Mouse (Mus musculus) heart, adult 2 months (tissue): ENCODE measurements around the gene Ccdc73. TPM values are rescaled to one million over a fixed set of nuclear protein-coding genes. Genes with fewer than 3 reads are reported as not detected.

ENCODE experiments used
- DNase-seq, 2 experiments: peaks; one replicate each; pipeline ENCODE4 v3.0.0; 2021
- H3K27ac ChIP-seq: fragments of 200-600 bp; 2 replicates; pipeline ENCODE4 v1.8.1; 2022
- H3K27me3 ChIP-seq: fragments of 200-500 bp; 2 replicates; pipeline ENCODE4 v1.6.1; 2012; ENCODE audit warnings: mild to moderate bottlenecking, low read length, inconsistent platforms, mixed read lengths; ENCODE audit not compliant: control insufficient read depth, insufficient read depth
- H3K36me3 ChIP-seq: fragments of 200-500 bp; 2 replicates; pipeline ENCODE4 v1.6.1; 2012; ENCODE audit warnings: low read length, inconsistent platforms; ENCODE audit not compliant: control insufficient read depth, insufficient read depth
- H3K4me1 ChIP-seq: fragments of 200-500 bp; 2 replicates; pipeline ENCODE4 v1.6.1; 2011; ENCODE audit warnings: low read length; ENCODE audit not compliant: control insufficient read depth, insufficient read depth
- H3K4me3 ChIP-seq: fragments of 200-600 bp; 2 replicates; pipeline ENCODE4 v1.8.1; 2022
- H3K79me2 ChIP-seq: fragments of 200-500 bp; replicated peaks from 2 replicates; pipeline ENCODE4 v1.6.1; 2012; ENCODE audit warnings: mild to moderate bottlenecking, inconsistent platforms, low read length, moderate library complexity, mixed read lengths; ENCODE audit not compliant: control insufficient read depth, insufficient read depth
- H3K9ac ChIP-seq: fragments of 200-500 bp; 2 replicates; pipeline ENCODE4 v1.6.1; 2012; ENCODE audit warnings: low read depth, mild to moderate bottlenecking, control low read depth, inconsistent platforms, low read length, mixed read lengths
- CTCF ChIP-seq: fragments of 200-600 bp; IDR thresholded peaks from 2 replicates; pipeline ENCODE4 v1.8.1; 2022; ENCODE audit warnings: antibody characterized with exemption, mild to moderate bottlenecking, moderate library complexity
- EP300 ChIP-seq: fragments of 200-500 bp; IDR thresholded peaks from 2 replicates; pipeline ENCODE4 v1.6.1; 2011; ENCODE audit warnings: low read depth, low read length, control low read depth; ENCODE audit not compliant: insufficient read depth
- POLR2A ChIP-seq: fragments of 200-500 bp; IDR thresholded peaks from 2 replicates; pipeline ENCODE4 v1.6.1; 2011; ENCODE audit warnings: mild to moderate bottlenecking, low read depth, low read length, control low read depth; ENCODE audit not compliant: insufficient read depth
- WGBS: fragments of 180-500 bp; shearing (Covaris S2); methylation state at CpG from one replicate; pipeline ENCODE4 v1.1.7; 2018; 5-methylcytosine and 5-hydroxymethylcytosine counted together
- intact Hi-C: fragments of 180-260 bp; cut with DNase I; formaldehyde crosslinking; loops from one replicate; pipeline ENCODE4 v1.15.1; 2025
- polyA plus RNA-seq: library from polyadenylated mRNA; depleted of rRNA; stranded (reverse); fragments of >200 nt; gene quantifications from 2 replicates; pipeline ENCODE4 v1.2.3, GENCODE M21; 2012
- total RNA-seq, 2 experiments: library from RNA; stranded (reverse); gene quantifications; 2 replicates each; pipeline ENCODE4 v1.2.3; 2021

Gene Ccdc73
- total and polyA plus RNA-seq, 3 experiments: 2.5 to 4.9 (median 4.1) TPM

GRCm38 (mm10) chr2:105026950-105027695 is 159.5 kb downstream of the Ccdc73 start:
- TF ChIP-seq EP300 (no peak), POLR2A (no peak), CTCF (no peak)
- no peaks in the 10 kb centered on the region for H3K79me2 ChIP-seq

GRCm38 (mm10) chr2:105028806-105029205 is 161.2 kb downstream of the Ccdc73 start:
- DNase-seq: no peak
- Histone ChIP-seq H3K9ac (no peak overlapping the region), H3K4me1 (no peaks in the 10 kb centered on the region), H3K4me3 (no peak overlapping the region), H3K36me3 (no peaks in the 10 kb centered on the region), H3K27me3 (no peaks in the 10 kb centered on the region), H3K27ac (no peak overlapping the region), H3K79me2 (no peaks in the 10 kb centered on the region)
- 47% methylated on average over 5 of the region's 5 CpGs for WGBS
- no peak for TF ChIP-seq CTCF
- no peak for TF ChIP-seq POLR2A
- TF ChIP-seq EP300: no peak
- intact Hi-C loops: no loop called here

More at GRCm38 (mm10) chr2:105026950-105027695, 159.5 kb downstream of the Ccdc73 start:
- 76% methylated on average over 22 of the region's 22 CpGs for WGBS
- Histone ChIP-seq H3K27me3 (no peaks in the 10 kb centered on the region), H3K4me1 (no peaks in the 10 kb centered on the region), H3K4me3 (no peak overlapping the region), H3K27ac (no peak overlapping the region), H3K36me3 (no peaks in the 10 kb centered on the region), H3K9ac (no peak overlapping the region)
- no peak for DNase-seq
- intact Hi-C loops: no loop called here

- Histone ChIP-seq H3K27me3 (no peaks in the 10 kb centered on the region), H3K9ac (no peak overlapping the region)
- intact Hi-C loops: no loop called here
Observed at GRCm38 (mm10) chr2:105030505-105030904, 162.9 kb downstream of the Ccdc73 start.

GRCm38 (mm10) chr2:105034084-105034483 is 166.5 kb downstream of the Ccdc73 start:
- Histone ChIP-seq H3K27me3 (no peaks in the 10 kb centered on the region), H3K79me2 (no peaks in the 10 kb centered on the region), H3K4me3 (no peak overlapping the region), H3K27ac (no peak overlapping the region), H3K4me1 (no peaks in the 10 kb centered on the region), H3K9ac (no peak overlapping the region), H3K36me3 (no peaks in the 10 kb centered on the region)
- WGBS: 91% methylated on average over 3 of the region's 3 CpGs
- TF ChIP-seq EP300 (no peak), CTCF (no peak), POLR2A (no peak)
- intact Hi-C loops: no loop called here
- no peak for DNase-seq

More at GRCm38 (mm10) chr2:105030505-105030904, 162.9 kb downstream of the Ccdc73 start:
- Histone ChIP-seq H3K36me3 (no peaks in the 10 kb centered on the region), H3K4me1 (no peaks in the 10 kb centered on the region), H3K79me2 (no peaks in the 10 kb centered on the region), H3K4me3 (no peak overlapping the region), H3K27ac (no peak overlapping the region)
- no peak for DNase-seq
- TF ChIP-seq EP300 (no peak), POLR2A (no peak), CTCF (no peak)
- WGBS: 86% methylated on average over 5 of the region's 5 CpGs

- TF ChIP-seq EP300 (no peak), CTCF (no peak), POLR2A (no peak)
- no peak for DNase-seq
- H3K27me3 ChIP-seq: no peaks in the 10 kb centered on the region
- no peaks in the 10 kb centered on the region for H3K79me2 ChIP-seq
- no peak overlapping the region for H3K4me3 ChIP-seq
- H3K9ac ChIP-seq: no peak overlapping the region
- 61% methylated on average over 11 of the region's 11 CpGs for WGBS
- H3K36me3 ChIP-seq: no peaks in the 10 kb centered on the region
- H3K4me1 ChIP-seq: no peaks in the 10 kb centered on the region
- intact Hi-C loops: no loop called here
- no peak overlapping the region for H3K27ac ChIP-seq
Observed at GRCm38 (mm10) chr2:105035985-105036384, 168.4 kb downstream of the Ccdc73 start.

- Histone ChIP-seq H3K79me2 (no peaks in the 10 kb centered on the region), H3K27me3 (no peaks in the 10 kb centered on the region), H3K36me3 (no peaks in the 10 kb centered on the region), H3K4me3 (no peak overlapping the region), H3K27ac (no peak overlapping the region), H3K4me1 (no peaks in the 10 kb centered on the region), H3K9ac (no peak overlapping the region)
- intact Hi-C loops: no loop called here
- no peak for TF ChIP-seq EP300
- TF ChIP-seq CTCF: no peak
- TF ChIP-seq POLR2A: no peak
- no peak for DNase-seq
- 85% methylated on average over 11 of the region's 11 CpGs for WGBS
Observed at GRCm38 (mm10) chr2:105036401-105037070, 168.9 kb downstream of the Ccdc73 start.
